14 mouse cellular contexts compared by ENCODE assay signal in genomic region chr15:40533451-40533873, GRCm38 (mm10).
DNase-seq lines count a peak whose midpoint lies in the region; ATAC-seq and TF ChIP-seq lines count a peak whose summit lies in the region.
"Had no signal": no experiment of that assay in that cellular context is flagged by ENCODE, and none has a peak within 500 bp of the region (broad histone marks: within the 10 kb centered on the region; RNA-seq: fewer than 3 reads in every experiment).

No protein-coding gene starts in this region.

- TF ChIP-seq CTCF in forebrain, postnatal 0 days (IDR thresholded peaks at IDR 0.05; ENCODE audit: low read depth): no peak

- peak overlapping the region; percentile 60; the same call in 1 of the 2 replicates for H3K27ac ChIP-seq in hindbrain, embryonic 13.5 days
- no peak overlapping the region for H3K27ac ChIP-seq in hindbrain, embryonic 11.5 days (ENCODE audit: low read depth, low read length)
- peak overlapping the region; percentile 45; the same call in 1 of the 2 replicates for H3K27ac ChIP-seq in forebrain, postnatal 0 days (ENCODE audit: low read depth, low read length)
- no peak overlapping the region for H3K27ac ChIP-seq in kidney, embryonic 15.5 days
- H3K27ac ChIP-seq: liver, embryonic 13.5 days had no signal

- H3K36me3 ChIP-seq in hindbrain, embryonic 13.5 days: no peaks in the 10 kb centered on the region
- no peaks in the 10 kb centered on the region for H3K36me3 ChIP-seq in hindbrain, embryonic 11.5 days (ENCODE audit: control insufficient read depth, insufficient read depth, low read length)
- H3K36me3 ChIP-seq in forebrain, postnatal 0 days (ENCODE audit: insufficient read depth): no peaks in the 10 kb centered on the region
- H3K36me3 ChIP-seq in kidney, embryonic 15.5 days: no peaks in the 10 kb centered on the region
- H3K36me3 ChIP-seq: G1E; liver, embryonic 13.5 days had no signal

- no peak for ATAC-seq in hindbrain, embryonic 13.5 days (ENCODE audit: low FRiP score)
- no peak for ATAC-seq in hindbrain, embryonic 11.5 days (ENCODE audit: low FRiP score)
- ATAC-seq in forebrain, postnatal 0 days: peak; percentile 43; the same call in 1 of the 2 replicates
- no peak for ATAC-seq in kidney, embryonic 15.5 days (replicated peaks; ENCODE audit: low FRiP score)

- 52% methylated on average over 8 of the region's 8 CpGs for WGBS in hindbrain, embryonic 13.5 days
- 81% methylated on average over 8 of the region's 8 CpGs for WGBS in hindbrain, embryonic 11.5 days
- 10% methylated on average over 8 of the region's 8 CpGs for WGBS in forebrain, postnatal 0 days
- WGBS in kidney, embryonic 15.5 days: 88% methylated on average over 8 of the region's 8 CpGs

- H3K4me1 ChIP-seq in hindbrain, embryonic 13.5 days (replicated peaks): 0 out of 2 replicates have a peak, but pooled peaks cover 4% of the 10 kb centered on the region
- no peaks in the 10 kb centered on the region for H3K4me1 ChIP-seq in hindbrain, embryonic 11.5 days (replicated peaks; ENCODE audit: control insufficient read depth, insufficient read depth, low read length)
- H3K4me1 ChIP-seq in forebrain, postnatal 0 days (ENCODE audit: insufficient read depth): peaks cover 4% of the 10 kb centered on the region; the same call in 1 of the 2 replicates
- no peaks in the 10 kb centered on the region for H3K4me1 ChIP-seq in kidney, embryonic 15.5 days
- H3K4me1 ChIP-seq: liver, embryonic 13.5 days had no signal

- no peak overlapping the region for H3K4me3 ChIP-seq in hindbrain, embryonic 13.5 days
- no peak overlapping the region for H3K4me3 ChIP-seq in hindbrain, embryonic 11.5 days (ENCODE audit: low read depth, low read length)
- peak overlapping the region; percentile 32 for H3K4me3 ChIP-seq in forebrain, postnatal 0 days (ENCODE audit: low read depth, low read length)
- H3K4me3 ChIP-seq in kidney, embryonic 15.5 days (replicated peaks): no peak overlapping the region
- H3K4me3 ChIP-seq: liver, embryonic 13.5 days had no signal

- H3K9ac ChIP-seq in hindbrain, embryonic 13.5 days: no peak overlapping the region
- H3K9ac ChIP-seq in hindbrain, embryonic 11.5 days (ENCODE audit: low read depth, low read length): no peak overlapping the region
- peak overlapping the region; percentile 43; the same call in 1 of the 2 replicates for H3K9ac ChIP-seq in forebrain, postnatal 0 days
- H3K9ac ChIP-seq in kidney, embryonic 15.5 days: no peak overlapping the region
- H3K9ac ChIP-seq: liver, embryonic 13.5 days had no signal

- DNase-seq in hindbrain, embryonic 11.5 days (ENCODE audit: low spot score): no peak
- DNase-seq in brain, adult 2 months (ENCODE audit: low read depth, low spot score): peak; percentile 57
- peak; percentile 73 for DNase-seq in cerebellum, adult 9-10 months
- DNase-seq in forebrain, postnatal 0 days: no peak
- DNase-seq in urinary bladder, postnatal 25 days (ENCODE audit: low spot score): no peak
- no peak for DNase-seq in thymus, postnatal 10 days (ENCODE audit: low spot score in 2 of 2)
- DNase-seq: B cell, adult 2 months; heart, postnatal 10 days; kidney, adult 18-20 months; liver, embryonic 13.5 days; lung, postnatal 36 days had no signal

- no peaks in the 10 kb centered on the region for H3K27me3 ChIP-seq in hindbrain, embryonic 13.5 days
- H3K27me3 ChIP-seq in hindbrain, embryonic 11.5 days (ENCODE audit: control insufficient read depth, insufficient read depth, low read length): no peaks in the 10 kb centered on the region
- no peaks in the 10 kb centered on the region for H3K27me3 ChIP-seq in forebrain, postnatal 0 days (ENCODE audit: insufficient read depth, low read length)
- no peaks in the 10 kb centered on the region for H3K27me3 ChIP-seq in kidney, embryonic 15.5 days
- H3K27me3 ChIP-seq: liver, embryonic 13.5 days had no signal

- no peaks in the 10 kb centered on the region for H3K9me3 ChIP-seq in hindbrain, embryonic 13.5 days
- H3K9me3 ChIP-seq in hindbrain, embryonic 11.5 days (ENCODE audit: control insufficient read depth, low read length): no peaks in the 10 kb centered on the region
- no peaks in the 10 kb centered on the region for H3K9me3 ChIP-seq in forebrain, postnatal 0 days (ENCODE audit: low read length)
- no peaks in the 10 kb centered on the region for H3K9me3 ChIP-seq in kidney, embryonic 15.5 days (replicated peaks)
- H3K9me3 ChIP-seq: G1E; liver, embryonic 13.5 days had no signal

- peak overlapping the region; percentile 23; the same call in 1 of the 2 replicates for H3K4me2 ChIP-seq in hindbrain, embryonic 13.5 days
- H3K4me2 ChIP-seq in hindbrain, embryonic 11.5 days (replicated peaks; ENCODE audit: low read depth, low read length): no peak overlapping the region
- H3K4me2 ChIP-seq in forebrain, postnatal 0 days (ENCODE audit: low read depth): peak overlapping the region; percentile 52
- H3K4me2 ChIP-seq in kidney, embryonic 15.5 days: no peak overlapping the region
- H3K4me2 ChIP-seq: liver, embryonic 13.5 days had no signal

Comparison
In these comparisons a context has a peak if more than half of its experiments do, and no peak if none do; other contexts are left out.
1. H3K27ac ChIP-seq: peak in hindbrain, embryonic 13.5 days (single experiment) and forebrain, postnatal 0 days (single experiment); none in hindbrain, embryonic 11.5 days (single experiment) and kidney, embryonic 15.5 days (single experiment).
2. H3K4me2 ChIP-seq: peak in hindbrain, embryonic 13.5 days (single experiment) and forebrain, postnatal 0 days (single experiment); none in hindbrain, embryonic 11.5 days (single experiment) and kidney, embryonic 15.5 days (single experiment).
3. DNase-seq: peak in brain, adult 2 months (single experiment) and cerebellum, adult 9-10 months (single experiment); none in hindbrain, embryonic 11.5 days (single experiment), forebrain, postnatal 0 days (single experiment), urinary bladder, postnatal 25 days (single experiment) and thymus, postnatal 10 days (0 of 2).